Mouse (Mus musculus) myocyte (in vitro differentiated cells): ENCODE data around the gene Fmn2.

Source experiments
- E2F4 ChIP-seq: IDR thresholded peaks from one replicate; pipeline ENCODE4 v1.6.1; 2011; ENCODE audit warnings: mild to moderate bottlenecking, control low read depth, moderate library complexity; ENCODE audit not compliant: insufficient read depth
- MAX ChIP-seq: IDR thresholded peaks from one replicate; pipeline ENCODE4 v1.6.1; 2011; ENCODE audit warnings: low read depth, mild to moderate bottlenecking, control low read depth
- MYOD1 ChIP-seq, 3 experiments: IDR thresholded peaks; one replicate each; pipeline ENCODE4 v1.6.1; 2011; ENCODE audit warnings: control low read depth in 2 of 3, low read depth in 2 of 3, mild to moderate bottlenecking in 2 of 3, moderate library complexity in 1 of 3; ENCODE audit not compliant: insufficient read length in 2 of 3, control insufficient read depth in 1 of 3
- POLR2A ChIP-seq: IDR thresholded peaks from one replicate; pipeline ENCODE4 v1.6.1; 2011; ENCODE audit warnings: low read depth, mild to moderate bottlenecking, control low read depth, moderate library complexity; ENCODE audit not compliant: insufficient read length
- POLR2AphosphoS2 ChIP-seq: IDR thresholded peaks from one replicate; pipeline ENCODE4 v1.6.1; 2011; ENCODE audit warnings: low read depth, control low read depth; ENCODE audit not compliant: insufficient read length
- SRF ChIP-seq: IDR thresholded peaks from one replicate; pipeline ENCODE4 v1.6.1; 2011; ENCODE audit warnings: low read depth; ENCODE audit not compliant: control insufficient read depth, insufficient read length
- TCF12 ChIP-seq: IDR thresholded peaks from one replicate; pipeline ENCODE4 v1.6.1; 2011; ENCODE audit warnings: mild to moderate bottlenecking, control low read depth; ENCODE audit not compliant: poor library complexity, insufficient read depth, severe bottlenecking
- USF1 ChIP-seq: IDR thresholded peaks from one replicate; pipeline ENCODE4 v1.6.1; 2011; ENCODE audit warnings: low read depth, mild to moderate bottlenecking, control low read depth, moderate library complexity

GRCm38 (mm10) chr1:174617368-174617767 is 115.7 kb downstream of the Fmn2 start:
- TF ChIP-seq E2F4 (no peak), MAX (no peak), USF1 (no peak), POLR2A (no peak), MYOD1 (IDR thresholded peaks at IDR 0.05; ENCODE audit: control insufficient read depth in 1 of 3, insufficient read length in 2 of 3, low read depth in 2 of 3) (no peak), TCF12 (no peak), SRF (no peak), POLR2AphosphoS2 (no peak)
